Mouse (Mus musculus): ENCODE results near the gene Ccdc121.

- TF ChIP-seq POLR2A (IDR thresholded peaks at IDR 0.05; ENCODE audit: control insufficient read depth, extremely low read depth, insufficient read depth, low read length, poor library complexity) (no peak), CTCF (IDR thresholded peaks at IDR 0.05; ENCODE audit: borderline replicate concordance, control insufficient read depth, extremely low read depth, insufficient read depth, low read length, poor library complexity) (no peak)
Observed at GRCm38 (mm10) chr1:181559655-181560054, 48.4 kb upstream of the Ccdc121 start.
